Mouse (Mus musculus) c-Kit-negative CD71-positive TER-119-positive erythroid progenitor cells, embryonic 14.5 days (primary cell): Measurements from ENCODE around the gene Cd6.

ENCODE experiments used
- DNase-seq: peaks from one replicate; pipeline ENCODE4 v3.0.0-alpha.2; 2013; ENCODE audit warnings: low read depth, low spot score

Cd6 gene

GRCm38 (mm10) chr19:10801906-10802305 lies 28.0 kb downstream of the Cd6 start:
- no peak for DNase-seq

GRCm38 (mm10) chr19:10801070-10801469 lies 28.8 kb downstream of the Cd6 start:
- DNase-seq: no peak

DNA sequence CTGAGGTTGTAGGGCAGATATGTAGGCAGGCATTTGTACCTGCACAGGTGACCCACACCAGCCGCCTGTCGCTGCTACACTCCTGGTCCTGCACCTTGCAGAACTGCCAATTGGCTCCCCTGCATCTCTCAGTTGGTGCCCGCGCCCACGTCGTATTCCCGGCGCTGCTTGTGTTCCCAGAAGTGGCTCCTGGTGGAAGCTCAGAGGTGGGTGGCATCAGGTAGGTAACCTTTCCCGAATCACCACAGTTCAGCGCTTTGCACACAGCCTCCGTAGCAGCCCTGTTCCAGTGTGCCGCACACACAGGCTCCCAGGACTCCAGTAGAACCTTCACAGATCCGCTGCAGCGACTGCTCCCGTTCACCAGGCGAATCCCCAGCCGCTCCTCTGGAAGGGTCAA lies 30.7 kb downstream of the Cd6 start:
- no peak for DNase-seq

DNA sequence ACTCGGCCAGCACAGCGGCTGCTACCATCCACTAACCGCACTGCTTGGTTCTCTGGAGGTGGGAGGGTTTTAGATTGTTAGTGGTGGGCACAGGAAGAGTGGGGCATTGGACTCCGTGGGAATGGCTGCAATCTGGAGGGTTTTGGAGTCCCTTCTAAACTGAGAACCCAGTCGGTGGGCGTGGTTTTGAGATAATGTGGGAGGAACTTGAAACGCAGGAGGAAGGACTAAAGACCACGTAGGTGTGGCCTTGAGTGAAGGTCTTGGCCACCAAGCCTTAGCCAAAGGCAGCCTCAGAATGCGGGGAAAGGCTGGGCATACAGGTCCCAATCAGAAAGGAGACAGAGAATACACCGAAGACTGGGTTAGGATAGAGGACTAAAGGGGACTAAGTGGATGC lies 31.3 kb downstream of the Cd6 start:
- no peak for DNase-seq

DNA sequence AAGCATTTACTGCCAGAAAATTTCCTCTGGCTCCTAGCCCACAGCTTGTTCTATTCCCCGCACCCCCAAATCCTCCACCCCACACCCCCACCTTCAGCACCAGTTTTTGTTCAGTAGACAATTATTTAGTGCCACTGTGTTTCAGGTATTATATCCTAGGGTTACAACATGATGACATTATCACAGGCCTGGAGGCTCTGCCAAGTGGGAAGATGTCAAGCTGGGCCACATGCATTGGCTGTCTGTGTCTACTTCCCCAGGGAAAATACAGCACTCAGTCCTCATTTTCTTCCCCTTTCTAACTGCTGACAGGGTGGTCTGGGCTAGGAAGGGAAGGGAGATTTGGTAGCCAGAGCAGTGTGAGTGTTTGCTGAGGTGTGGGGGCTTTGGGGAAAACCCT lies 34.9 kb downstream of the Cd6 start:
- DNase-seq: no peak

DNA sequence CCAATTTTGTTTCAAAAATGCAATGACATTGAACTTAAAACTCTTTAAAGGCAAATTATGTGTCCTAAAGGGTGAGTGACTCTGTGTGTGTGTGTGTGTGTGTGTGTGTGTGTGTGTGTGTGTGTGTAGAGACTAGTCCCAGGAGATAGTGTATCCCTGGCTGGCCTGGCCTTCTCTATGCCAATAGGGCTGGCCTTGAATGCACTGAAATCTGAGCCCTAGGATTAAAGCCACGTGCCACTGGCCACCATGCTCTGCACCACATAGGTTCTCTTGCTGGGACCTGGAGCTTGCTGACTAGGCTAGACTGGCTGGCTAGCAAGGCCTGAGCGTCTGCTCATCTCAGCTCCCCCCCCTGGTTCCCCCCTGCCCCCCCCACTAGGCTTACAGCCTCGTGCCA lies 36.8 kb downstream of the Cd6 start:
- DNase-seq: no peak

GRCm38 (mm10) chr19:10790323-10790722 lies 39.5 kb downstream of the Cd6 start:
- DNase-seq: no peak

DNA sequence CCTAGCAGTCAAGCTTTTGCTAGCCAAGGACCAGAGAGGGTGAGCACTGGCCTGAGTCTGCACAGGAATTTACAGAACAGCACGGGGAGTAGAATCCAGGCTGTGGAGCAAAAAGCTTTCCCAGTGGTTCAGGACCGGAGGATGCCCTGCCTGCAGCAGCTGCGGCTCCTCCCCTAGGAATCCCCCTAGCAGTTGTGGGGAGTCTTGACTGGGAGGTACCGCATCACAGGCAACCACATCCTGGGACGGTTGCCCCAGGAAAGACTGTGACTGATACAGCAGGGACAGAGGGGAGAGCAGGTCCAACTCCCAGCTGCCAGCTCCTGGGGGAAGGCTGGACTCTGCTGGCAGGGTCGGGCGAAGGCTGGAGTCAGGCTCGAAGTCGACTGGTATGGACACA lies 41.6 kb downstream of the Cd6 start:
- no peak for DNase-seq

DNA sequence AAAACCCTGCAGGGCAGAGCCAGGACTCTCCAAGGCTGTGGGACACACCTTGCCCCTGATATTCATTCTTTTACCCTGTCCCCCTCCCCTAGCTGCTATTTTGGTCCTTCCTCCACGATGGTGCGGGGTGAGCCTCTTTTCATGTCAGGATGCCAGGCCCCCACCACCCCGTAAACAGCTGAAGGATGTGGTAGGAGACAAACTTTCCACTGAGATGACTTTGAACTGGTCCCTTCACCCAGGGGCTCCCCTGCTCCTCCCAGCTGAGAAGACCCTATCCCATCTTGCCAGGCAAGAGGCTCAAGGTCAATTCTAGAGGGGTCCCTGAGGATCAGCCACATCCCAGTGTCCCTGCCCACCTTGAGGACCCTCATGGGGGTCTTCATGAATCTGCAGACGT lies 42.5 kb downstream of the Cd6 start:
- no peak for DNase-seq

DNA sequence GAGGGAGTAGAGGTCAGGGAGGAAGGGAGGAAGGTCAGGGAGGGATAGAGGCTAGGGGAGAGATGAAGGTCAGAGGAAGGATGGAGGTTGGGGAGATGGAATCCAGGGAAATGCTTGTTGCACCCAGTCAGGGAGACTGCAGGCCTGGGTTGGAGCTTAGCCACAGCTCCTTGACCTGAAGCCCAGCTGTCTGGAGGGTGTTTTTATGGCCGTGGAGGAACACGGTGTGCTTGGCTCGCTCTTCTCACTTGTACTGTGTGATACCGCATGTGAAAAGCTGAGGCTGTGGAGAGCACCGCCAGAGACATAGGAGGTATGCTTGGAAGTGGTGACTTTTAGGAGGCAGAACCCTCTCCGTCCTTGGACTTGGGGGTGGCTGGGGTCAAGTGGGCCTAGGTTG lies 43.1 kb downstream of the Cd6 start:
- DNase-seq: no peak

DNA sequence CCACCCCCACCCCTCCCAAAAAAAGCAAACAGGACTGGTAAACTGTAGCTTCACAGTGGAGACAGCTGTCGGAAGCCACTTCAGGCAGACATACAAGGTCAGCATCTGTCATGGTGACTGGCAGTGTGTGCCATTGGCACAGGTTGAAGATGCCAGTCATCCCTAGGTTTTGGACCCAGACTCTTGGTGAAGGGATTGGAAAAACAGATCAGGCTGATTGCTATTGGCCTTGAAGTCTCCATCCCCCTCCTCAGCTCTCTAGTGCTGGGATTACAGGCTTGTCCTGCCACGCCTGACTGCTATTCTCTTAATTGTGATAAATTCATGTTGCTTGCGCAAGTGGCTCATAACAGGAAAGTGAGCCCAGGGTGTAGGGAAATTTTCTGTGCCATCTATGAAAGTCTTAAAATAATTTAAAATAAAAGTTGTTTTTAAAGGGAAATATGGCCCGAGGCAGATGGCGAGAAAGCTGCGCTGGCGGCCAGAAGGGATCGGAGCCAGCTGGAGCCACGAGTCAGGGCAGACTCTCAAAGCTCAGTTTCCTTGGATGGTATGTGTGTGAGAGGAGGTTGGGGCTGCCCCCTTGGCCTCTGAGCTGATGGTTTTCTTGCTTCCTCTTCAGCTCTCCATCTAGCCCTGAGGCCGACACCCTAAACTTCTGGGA lies 44.9 kb downstream of the Cd6 start:
- DNase-seq: no peak

- no peak for DNase-seq
Measured at GRCm38 (mm10) chr19:10784061-10784460, 45.8 kb downstream of the Cd6 start.

- no peak for DNase-seq
Measured at GRCm38 (mm10) chr19:10783168-10783567, 46.7 kb downstream of the Cd6 start.

GRCm38 (mm10) chr19:10781641-10782040 lies 48.2 kb downstream of the Cd6 start:
- DNase-seq: no peak

DNA sequence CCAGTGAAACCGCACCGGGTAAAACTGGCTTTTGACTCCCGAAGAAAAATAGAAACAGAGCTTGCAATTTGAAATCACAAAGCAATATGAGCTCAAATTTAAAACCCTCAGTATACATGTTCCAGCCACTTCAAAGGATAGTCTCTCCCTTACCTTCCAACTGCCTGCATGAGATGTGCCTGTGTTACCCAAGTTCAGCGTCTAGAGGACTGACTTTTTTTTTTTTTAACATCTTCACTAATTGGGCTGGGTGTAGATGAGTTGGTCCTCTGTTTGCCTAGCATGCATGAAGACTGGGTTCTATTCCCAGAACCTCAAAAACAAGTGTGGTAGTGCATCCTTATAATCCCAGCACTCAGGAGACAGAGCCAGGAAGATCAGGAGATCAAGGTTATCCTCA lies 53.0 kb downstream of the Cd6 start:
- DNase-seq: no peak

GRCm38 (mm10) chr19:10774141-10774540 lies 55.7 kb downstream of the Cd6 start:
- no peak for DNase-seq

DNA sequence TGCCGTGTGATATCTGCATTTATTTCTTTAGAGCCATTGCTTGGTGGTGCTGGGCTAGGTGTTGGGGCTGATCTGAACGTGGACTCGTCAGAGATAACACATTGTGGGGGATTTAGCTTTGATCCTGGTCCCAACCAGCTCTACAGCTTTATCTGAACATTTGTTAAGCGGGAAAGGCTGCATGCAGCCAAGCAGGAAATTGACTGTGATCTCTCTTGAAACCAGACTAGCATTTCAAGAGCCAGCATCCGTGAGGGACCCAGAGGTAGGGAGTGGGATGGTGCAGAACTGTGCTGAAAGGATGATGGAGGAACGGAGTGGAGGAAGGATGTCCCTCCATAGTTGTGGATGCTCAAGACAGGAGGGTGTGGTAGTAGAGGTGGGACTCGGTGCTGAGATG lies 56.5 kb downstream of the Cd6 start:
- DNase-seq: no peak

GRCm38 (mm10) chr19:10772866-10773265 lies 57.0 kb downstream of the Cd6 start:
- no peak for DNase-seq

DNA sequence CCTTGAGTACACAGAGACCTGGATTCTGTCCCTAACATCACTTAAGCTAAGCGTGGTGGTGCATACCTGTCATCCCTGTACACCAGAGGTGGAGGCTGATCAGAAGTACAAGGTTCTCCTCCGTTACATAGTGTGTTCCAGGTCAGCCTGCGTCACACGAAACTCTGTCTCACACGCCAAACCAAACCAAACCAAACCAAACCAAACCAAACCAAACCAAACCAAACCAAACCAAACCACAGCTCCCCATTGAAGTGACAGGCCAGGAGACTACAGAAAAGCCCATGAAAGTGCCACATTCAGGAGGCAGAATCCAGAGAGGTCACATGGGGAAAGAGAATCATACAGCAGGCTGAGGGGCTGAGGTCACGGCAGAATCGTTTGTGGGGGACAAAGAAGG lies 57.9 kb downstream of the Cd6 start:
- DNase-seq: no peak

DNA sequence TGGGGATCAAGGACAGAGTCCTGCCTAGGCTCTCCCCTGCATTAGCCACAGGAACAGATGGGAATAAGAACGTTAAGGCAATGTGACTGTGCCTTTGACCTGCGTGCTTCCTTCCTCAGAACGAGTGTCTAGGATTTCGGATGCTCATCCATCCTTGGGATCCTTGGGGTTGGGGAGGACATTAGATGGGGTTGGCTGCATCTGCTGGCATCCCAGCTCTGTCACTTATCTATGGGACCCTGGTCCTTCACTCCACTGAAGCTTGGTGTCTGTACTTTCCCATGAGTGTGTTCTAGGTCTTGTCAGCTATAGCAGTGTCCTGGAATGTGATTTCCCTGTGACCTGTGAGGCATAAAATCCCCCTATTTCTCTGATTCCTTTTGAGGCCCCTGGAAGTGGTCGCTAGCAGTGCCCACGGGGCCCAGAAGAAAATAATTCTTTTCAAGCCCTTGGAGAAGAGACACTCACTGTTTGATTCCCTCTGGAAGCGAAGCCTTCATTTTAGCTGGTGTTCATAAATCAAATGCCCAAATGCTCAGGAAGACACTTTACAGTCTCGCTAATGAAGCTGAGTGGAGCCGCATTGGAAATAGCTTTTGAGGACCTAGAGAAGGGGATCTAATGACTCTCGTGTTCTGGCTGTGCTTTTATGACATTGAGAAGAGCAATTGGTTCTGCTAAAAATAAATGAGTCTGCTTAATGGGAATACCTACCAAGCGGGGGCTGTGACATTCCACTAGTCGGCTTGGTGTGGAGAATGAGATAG lies 60.2 kb downstream of the Cd6 start:
- no peak for DNase-seq

DNA sequence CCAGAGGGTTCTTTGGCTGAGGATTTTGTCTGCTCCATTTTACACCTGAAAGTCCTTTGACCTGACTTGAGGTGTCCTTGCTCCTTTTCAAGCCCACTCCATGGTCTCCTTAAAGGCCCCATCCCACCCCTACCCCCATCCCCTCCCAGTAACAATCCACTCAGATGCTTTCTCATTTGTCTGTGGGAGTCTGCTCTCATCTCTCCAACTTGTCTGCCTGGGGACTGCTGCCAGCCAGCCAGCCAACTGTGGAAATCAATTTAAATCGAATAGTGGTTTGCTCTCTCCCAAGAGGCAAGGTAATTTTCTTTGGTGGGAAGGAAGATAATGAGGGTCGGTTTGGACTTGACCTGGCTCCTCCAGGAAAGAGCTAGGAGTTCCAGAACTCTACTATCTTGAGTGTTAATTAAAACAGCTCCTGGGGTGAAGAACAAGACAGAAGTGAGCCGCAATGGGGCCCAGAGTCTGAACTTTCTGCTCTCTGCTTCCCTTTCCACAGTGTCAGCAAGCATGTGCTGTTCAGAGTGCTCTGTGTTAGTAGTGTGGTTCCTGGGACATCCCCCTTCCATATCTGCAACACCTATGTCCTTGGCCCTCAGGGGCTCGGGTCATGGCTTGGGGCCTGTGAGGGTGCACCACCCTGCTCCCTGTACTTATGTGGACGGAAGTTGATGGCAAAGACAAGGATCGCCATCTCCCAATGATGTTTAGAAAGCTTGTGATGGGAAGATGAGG lies 61.0 kb downstream of the Cd6 start:
- DNase-seq: no peak

GRCm38 (mm10) chr19:10767631-10768030 lies 62.2 kb downstream of the Cd6 start:
- no peak for DNase-seq
